Mouse (Mus musculus): Measurements from ENCODE around the gene Gm8334.
"Not testable (repeated sequence)": the region's sequence is repeated elsewhere in the genome, so short reads cannot be mapped to it uniquely, and the experiment has no call there.

The Gm8334 gene

DNA sequence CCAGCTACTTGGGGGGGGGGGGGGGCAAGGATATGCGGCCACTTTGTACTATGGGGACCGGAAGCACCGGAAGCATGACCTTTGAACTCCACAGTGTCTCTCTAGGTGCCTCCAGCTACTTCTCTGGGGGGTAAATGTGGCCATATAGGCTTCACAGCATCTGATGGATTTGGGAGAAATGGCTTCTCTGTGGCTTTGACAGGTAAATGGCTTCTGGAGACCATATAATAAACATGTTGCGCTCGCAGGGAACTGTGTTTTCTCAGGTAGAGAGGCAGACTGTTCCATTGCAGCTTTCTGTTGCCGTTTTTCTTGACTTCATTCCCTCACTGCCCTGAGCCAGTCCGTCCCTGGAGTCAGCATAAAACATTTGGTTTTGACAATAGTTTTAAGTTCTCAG lies at the start of gene Gm8334:
Gm8334 (minus strand) TSS at position 101 of the 400 bp plus-strand sequence.
- not testable (repeated sequence) for DNase-seq (ENCODE audit: low spot score)

GRCm38 (mm10) chrX:148663298-148663697 lies 48.3 kb upstream of the Gm8334 start, which contains the start of gene Gm15127:
Gene Gm15127 (plus strand): TSS chrX:148663598.
- DNase-seq (ENCODE audit: low spot score), result not testable (repeated sequence)

Measured in urinary bladder, postnatal 14 days (tissue).